Mouse (Mus musculus) embryonic facial prominence, embryonic 14.5 days (tissue): ENCODE measurements at regions not wholly inside any gene's neighbourhood (a gene's known extent, or its start where the extent isn't known, plus 50 kb on each side); places are given as distances from the start of the nearest gene placed in this dataset.

Source experiments
- ATAC-seq: fragments of 200-750 bp; cut with Nextera tagmentation; 2 replicates; pipeline ENCODE4 v1.8.0; 2017; ENCODE audit warnings: low read depth, moderate number of reproducible peaks, moderate TSS enrichment
- DNase-seq: peaks from one replicate; pipeline ENCODE4 v3.0.0-alpha.2; 2015; ENCODE audit warnings: low spot score
- H3K27ac ChIP-seq: fragments of 300-500 bp; sonication (generic); replicated peaks from 2 replicates; pipeline ENCODE4 v1.5.1; 2014; ENCODE audit warnings: low read depth, mild to moderate bottlenecking, low read length, moderate library complexity
- H3K27me3 ChIP-seq: fragments of 300-500 bp; sonication (generic); replicated peaks from 2 replicates; pipeline ENCODE4 v1.6.1; 2014; ENCODE audit warnings: low read length; ENCODE audit not compliant: control insufficient read depth, insufficient read depth
- H3K36me3 ChIP-seq: fragments of 300-500 bp; sonication (generic); 2 replicates; pipeline ENCODE4 v1.6.1; 2014; ENCODE audit warnings: low read length, mixed read lengths; ENCODE audit not compliant: control insufficient read depth, insufficient read depth
- H3K4me1 ChIP-seq: fragments of 300-500 bp; sonication (generic); 2 replicates; pipeline ENCODE4 v1.6.1; 2014; ENCODE audit warnings: antibody characterized with exemption, low read length; ENCODE audit not compliant: control insufficient read depth, insufficient read depth
- H3K4me2 ChIP-seq: fragments of 300-500 bp; sonication (generic); 2 replicates; pipeline ENCODE4 v1.6.1; 2014; ENCODE audit warnings: low read depth, mild to moderate bottlenecking, low read length, moderate library complexity, mixed read lengths
- H3K4me3 ChIP-seq: fragments of 300-500 bp; sonication (generic); 2 replicates; pipeline ENCODE4 v1.5.1; 2014; ENCODE audit warnings: low read depth, mild to moderate bottlenecking, low read length
- H3K9ac ChIP-seq: fragments of 300-500 bp; sonication (generic); 2 replicates; pipeline ENCODE4 v1.6.1; 2014; ENCODE audit warnings: low read depth, mild to moderate bottlenecking, low read length, moderate library complexity, mixed read lengths
- H3K9me3 ChIP-seq: fragments of 300-500 bp; sonication (generic); 2 replicates; pipeline ENCODE4 v1.6.1; 2016; ENCODE audit warnings: low read length; ENCODE audit not compliant: control insufficient read depth
- WGBS: fragments of 180-500 bp; shearing (Covaris S2); extraction: QIAGEN DNeasy Blood & Tissue Kit; methylation state at CpG from one replicate; pipeline ENCODE4 v1.1.7; 2014; 5-methylcytosine and 5-hydroxymethylcytosine counted together

DNA sequence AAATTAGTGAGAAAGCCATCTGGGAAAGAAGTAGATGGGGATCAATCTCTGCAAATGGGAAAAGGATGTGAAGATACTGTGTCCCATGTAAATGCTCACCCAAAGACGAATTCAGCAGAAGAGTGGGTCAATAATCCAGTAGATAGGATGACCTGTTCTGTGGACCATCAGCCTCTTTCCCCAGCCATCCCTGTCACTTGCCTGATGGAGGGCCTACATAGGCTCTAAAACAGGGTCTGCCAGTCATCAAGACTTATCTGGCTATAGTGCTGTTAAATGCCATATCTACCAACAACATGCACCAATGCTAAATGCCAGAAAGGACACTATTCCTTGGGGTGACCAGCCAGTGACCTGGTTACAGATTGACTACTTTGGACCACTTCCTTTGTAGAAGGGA, 316.5 kb upstream of the Trpc7 start:
- no peak for ATAC-seq
- Histone ChIP-seq H3K9ac (no peak overlapping the region), H3K4me2 (no peak overlapping the region), H3K4me1 (no peaks in the 10 kb centered on the region), H3K9me3 (no peaks in the 10 kb centered on the region), H3K36me3 (no peaks in the 10 kb centered on the region), H3K27me3 (no peaks in the 10 kb centered on the region), H3K4me3 (no peak overlapping the region), H3K27ac (no peak overlapping the region)
- 59% methylated on average over 1 of the region's 1 CpGs for WGBS
- DNase-seq: no peak

DNA sequence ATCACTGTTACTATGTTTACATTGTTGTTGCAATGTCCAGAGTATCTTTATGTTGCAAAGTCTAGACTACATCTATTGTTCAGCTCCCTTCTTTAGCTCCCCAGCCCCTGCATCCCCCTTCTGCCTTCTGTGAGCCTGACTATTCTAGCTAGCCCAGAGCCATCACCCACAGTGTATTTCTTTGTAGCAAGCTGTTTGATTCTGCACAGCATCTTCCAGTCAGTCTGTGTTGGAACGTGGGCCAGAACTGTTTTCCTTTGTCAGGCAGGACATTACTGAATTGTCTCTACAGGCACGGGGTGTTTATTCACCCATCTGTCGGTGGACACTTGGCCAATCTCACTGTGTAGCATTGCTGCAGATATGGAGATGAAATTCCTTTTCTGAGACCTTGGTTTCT, 295.4 kb upstream of the Trpc7 start:
- Histone ChIP-seq H3K27me3 (no peaks in the 10 kb centered on the region), H3K4me1 (no peaks in the 10 kb centered on the region), H3K9me3 (no peaks in the 10 kb centered on the region), H3K27ac (no peak overlapping the region), H3K4me2 (no peak overlapping the region), H3K9ac (no peak overlapping the region), H3K36me3 (no peaks in the 10 kb centered on the region), H3K4me3 (no peak overlapping the region)
- no peak for ATAC-seq
- 65% methylated on average over 3 of the region's 3 CpGs for WGBS
- no peak for DNase-seq

DNA sequence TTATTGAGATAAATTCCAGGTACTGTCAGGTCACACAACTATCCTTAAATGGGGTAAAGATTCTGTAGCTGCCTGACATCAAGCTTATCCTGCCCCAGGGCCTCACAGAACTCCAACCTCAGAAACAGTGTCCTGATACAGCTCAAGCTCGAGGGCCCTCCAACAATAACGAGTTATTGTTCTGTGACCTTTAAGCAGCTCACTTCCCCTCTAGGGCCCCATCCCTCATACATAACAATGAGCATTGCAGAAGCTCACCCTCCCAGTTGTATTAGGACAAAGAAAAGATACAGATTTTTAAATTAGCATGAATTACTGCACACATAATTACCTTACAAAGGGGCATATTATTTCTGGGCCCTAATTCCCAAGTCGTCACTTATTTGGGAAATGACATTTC, 293.5 kb upstream of the Trpc7 start:
- Histone ChIP-seq H3K4me3 (no peak overlapping the region), H3K36me3 (no peaks in the 10 kb centered on the region), H3K9ac (no peak overlapping the region), H3K4me2 (no peak overlapping the region), H3K9me3 (no peaks in the 10 kb centered on the region), H3K27ac (no peak overlapping the region), H3K27me3 (no peaks in the 10 kb centered on the region), H3K4me1 (no peaks in the 10 kb centered on the region)
- ATAC-seq (no peak), DNase-seq (peak; percentile 10)
- 28% methylated on average over 3 of the region's 3 CpGs for WGBS

DNA sequence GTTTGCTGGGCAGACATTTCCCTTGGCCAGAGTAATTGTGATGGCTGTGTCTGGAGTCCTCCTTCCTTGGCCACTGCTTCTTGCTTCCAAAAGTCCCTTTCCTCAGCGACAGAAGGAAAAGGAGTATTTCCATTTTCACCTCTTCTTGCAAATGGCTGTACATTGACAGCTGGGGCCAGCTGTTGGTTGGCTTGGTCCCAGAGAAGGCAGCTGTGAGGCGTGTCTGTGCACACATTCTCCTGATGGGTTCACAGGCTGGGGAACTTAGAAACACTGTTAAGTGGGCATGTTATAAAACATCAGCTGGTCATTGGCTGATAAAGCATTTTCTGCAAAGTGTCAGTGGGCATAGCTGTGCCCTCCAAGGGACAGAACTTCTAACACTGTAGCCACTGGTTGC, 290.4 kb upstream of the Trpc7 start:
- Histone ChIP-seq H3K4me2 (no peak overlapping the region), H3K9ac (no peak overlapping the region), H3K9me3 (no peaks in the 10 kb centered on the region), H3K27me3 (no peaks in the 10 kb centered on the region), H3K4me3 (no peak overlapping the region), H3K27ac (no peak overlapping the region), H3K4me1 (no peaks in the 10 kb centered on the region), H3K36me3 (no peaks in the 10 kb centered on the region)
- WGBS: 68% methylated on average over 2 of the region's 2 CpGs
- ATAC-seq: no peak
- DNase-seq: peak; percentile 56

DNA sequence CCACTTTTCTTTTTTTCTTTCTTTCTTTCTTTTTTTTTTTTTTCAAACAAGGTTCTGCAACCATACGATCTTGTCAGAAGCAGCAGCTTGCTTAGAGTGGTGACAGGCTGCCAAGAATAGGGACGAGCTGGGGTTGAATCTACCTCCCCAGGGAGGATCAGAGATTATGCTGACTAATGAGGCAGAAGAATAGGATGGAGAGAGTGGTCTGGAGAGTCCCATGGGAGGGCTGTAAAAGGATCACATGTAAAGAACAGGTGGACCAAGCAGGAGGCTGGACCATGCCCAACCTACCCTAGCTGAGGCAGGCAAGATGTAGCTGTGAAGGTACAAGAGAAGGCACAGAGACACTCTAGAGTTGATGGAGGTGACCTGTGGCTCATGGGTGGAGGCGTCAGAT, 274.4 kb upstream of the Trpc7 start:
- 61% methylated on average over 3 of the region's 3 CpGs for WGBS
- no peak for DNase-seq

DNA sequence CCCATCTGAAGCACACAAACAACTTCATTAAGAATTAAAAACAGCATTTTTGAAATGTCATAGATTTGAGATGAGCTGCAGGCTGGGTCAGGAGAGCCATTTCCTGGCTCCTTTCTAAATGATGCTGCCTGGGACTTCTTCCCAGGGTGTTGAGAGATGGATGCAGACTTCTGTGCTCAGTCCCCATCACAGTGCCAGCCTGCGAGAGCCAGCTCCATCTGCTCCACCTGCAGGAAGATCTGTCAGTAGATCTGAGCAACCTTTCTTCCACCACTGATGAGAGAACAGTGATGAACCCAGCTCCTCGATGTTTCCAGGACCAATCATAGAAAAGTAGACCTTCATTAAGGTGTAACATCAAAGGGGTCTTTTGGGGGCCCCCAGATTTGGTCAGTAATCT, 273.8 kb upstream of the Trpc7 start:
- no peaks in the 10 kb centered on the region for H3K36me3 ChIP-seq
- no peak for ATAC-seq
- DNase-seq: no peak
- H3K4me2 ChIP-seq: no peak overlapping the region
- H3K4me3 ChIP-seq: no peak overlapping the region
- no peaks in the 10 kb centered on the region for H3K9me3 ChIP-seq
- WGBS: 89% methylated on average over 2 of the region's 2 CpGs
- no peak overlapping the region for H3K27ac ChIP-seq
- no peak overlapping the region for H3K9ac ChIP-seq
- H3K27me3 ChIP-seq: no peaks in the 10 kb centered on the region
- no peaks in the 10 kb centered on the region for H3K4me1 ChIP-seq

More for the DNA sequence above, 274.4 kb upstream of the Trpc7 start:
- H3K27me3 ChIP-seq: no peaks in the 10 kb centered on the region
- no peak overlapping the region for H3K27ac ChIP-seq
- H3K36me3 ChIP-seq: no peaks in the 10 kb centered on the region
- no peak overlapping the region for H3K4me3 ChIP-seq
- no peak overlapping the region for H3K9ac ChIP-seq
- H3K9me3 ChIP-seq: no peaks in the 10 kb centered on the region
- no peak overlapping the region for H3K4me2 ChIP-seq
- no peaks in the 10 kb centered on the region for H3K4me1 ChIP-seq
- ATAC-seq: peak; percentile 57; the same call in 1 of the 2 replicates

DNA sequence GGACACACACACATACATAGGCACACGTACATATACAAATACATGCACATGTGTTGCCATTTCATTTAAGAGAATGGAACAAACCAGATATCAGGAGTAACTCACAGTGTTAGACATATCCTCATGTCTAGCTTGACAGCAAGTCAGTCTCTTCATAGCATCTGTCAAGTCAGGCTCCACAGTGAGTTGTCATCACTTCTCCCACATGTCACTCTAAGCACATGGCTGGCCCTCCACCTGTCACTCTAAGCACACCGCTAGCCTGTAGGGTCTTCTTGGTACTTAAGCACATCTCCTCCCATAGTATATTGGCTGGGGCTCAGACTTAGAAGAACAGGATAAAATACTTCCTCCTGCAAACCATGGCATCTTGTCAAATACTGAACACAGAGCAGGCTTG, 269.6 kb upstream of the Trpc7 start:
- Histone ChIP-seq H3K4me1 (no peaks in the 10 kb centered on the region), H3K9me3 (no peaks in the 10 kb centered on the region), H3K27me3 (no peaks in the 10 kb centered on the region), H3K27ac (no peak overlapping the region), H3K4me2 (no peak overlapping the region), H3K36me3 (no peaks in the 10 kb centered on the region), H3K9ac (no peak overlapping the region), H3K4me3 (no peak overlapping the region)
- DNase-seq (no peak), ATAC-seq (no peak)
- 89% methylated on average over 2 of the region's 2 CpGs for WGBS

DNA sequence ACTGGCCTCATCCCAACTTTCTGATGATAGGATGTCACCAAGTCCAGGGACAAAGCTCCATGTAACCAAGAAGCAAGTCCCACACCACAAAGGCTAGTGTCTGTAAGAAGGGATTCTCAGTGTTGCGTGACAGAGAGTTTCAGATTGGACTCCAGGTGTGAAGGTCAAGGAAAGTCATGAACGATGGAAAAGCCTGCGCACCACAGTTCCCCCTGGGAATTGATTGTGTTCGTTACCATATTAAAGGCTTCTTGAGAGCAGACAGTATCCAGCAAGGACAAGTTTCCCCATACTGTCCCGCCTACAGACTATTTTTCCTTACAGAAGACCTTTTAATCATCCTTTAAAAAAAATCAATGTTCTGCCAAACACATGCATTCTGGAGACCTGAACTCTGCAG, 257.0 kb upstream of the Trpc7 start:
- 43% methylated on average over 5 of the region's 5 CpGs for WGBS
- no peak overlapping the region for H3K9ac ChIP-seq
- H3K4me1 ChIP-seq: peaks cover 7% of the 10 kb centered on the region; the same call in 1 of the 2 replicates
- DNase-seq (no peak), ATAC-seq (no peak)
- no peaks in the 10 kb centered on the region for H3K27me3 ChIP-seq
- no peak overlapping the region for H3K4me3 ChIP-seq
- H3K27ac ChIP-seq: no peak overlapping the region
- no peaks in the 10 kb centered on the region for H3K36me3 ChIP-seq
- no peaks in the 10 kb centered on the region for H3K9me3 ChIP-seq
- H3K4me2 ChIP-seq: no peak overlapping the region

DNA sequence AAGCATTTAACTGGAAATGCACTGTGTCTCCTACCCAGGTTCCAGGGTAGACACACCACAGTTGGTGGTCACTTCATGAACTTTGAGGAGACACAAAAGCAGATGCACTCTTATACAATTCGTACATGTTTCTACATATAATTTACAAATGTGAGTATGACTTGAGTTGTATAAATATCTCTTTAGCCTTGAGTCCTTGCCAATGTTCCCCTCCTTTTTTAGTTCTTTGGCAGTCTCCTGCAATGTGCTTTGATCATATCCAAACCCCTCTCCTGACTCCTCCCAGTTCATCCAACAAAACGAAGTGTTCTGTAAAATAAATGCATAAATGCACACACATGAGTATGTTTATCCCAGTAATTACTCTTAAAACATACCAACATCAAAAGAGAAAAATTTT, 251.8 kb upstream of the Trpc7 start:
- Histone ChIP-seq H3K27ac (no peak overlapping the region), H3K36me3 (no peaks in the 10 kb centered on the region), H3K9me3 (no peaks in the 10 kb centered on the region), H3K9ac (no peak overlapping the region), H3K4me3 (no peak overlapping the region), H3K27me3 (no peaks in the 10 kb centered on the region), H3K4me2 (no peak overlapping the region), H3K4me1 (peaks cover 15% of the 10 kb centered on the region)
- DNase-seq (peak; percentile 57), ATAC-seq (no peak)
- 57% methylated on average over 2 of the region's 2 CpGs for WGBS
